Mouse (Mus musculus): ENCODE results near the gene Tmc7. TPM values are rescaled to one million over a fixed set of nuclear protein-coding genes. Genes with fewer than 3 reads are reported as not detected.

The Tmc7 gene
- total RNA-seq (2021): 10 to 100 TPM; 18.2 to 22.1 TPM
- long read RNA-seq, experiment 1, full-length matches to known transcripts: 4 of 9 reads
- long read RNA-seq, experiment 1, partial matches to known transcripts: 1 of 9 reads
- long read RNA-seq, experiment 1, other reads (novel, unspliced or antisense): 4 of 9 reads
- long read RNA-seq, experiment 2, full-length matches to known transcripts: 7 of 11 reads
- long read RNA-seq, experiment 2, partial matches to known transcripts: 0 of 11 reads
- long read RNA-seq, experiment 2, other reads (novel, unspliced or antisense): 4 of 11 reads

DNA sequence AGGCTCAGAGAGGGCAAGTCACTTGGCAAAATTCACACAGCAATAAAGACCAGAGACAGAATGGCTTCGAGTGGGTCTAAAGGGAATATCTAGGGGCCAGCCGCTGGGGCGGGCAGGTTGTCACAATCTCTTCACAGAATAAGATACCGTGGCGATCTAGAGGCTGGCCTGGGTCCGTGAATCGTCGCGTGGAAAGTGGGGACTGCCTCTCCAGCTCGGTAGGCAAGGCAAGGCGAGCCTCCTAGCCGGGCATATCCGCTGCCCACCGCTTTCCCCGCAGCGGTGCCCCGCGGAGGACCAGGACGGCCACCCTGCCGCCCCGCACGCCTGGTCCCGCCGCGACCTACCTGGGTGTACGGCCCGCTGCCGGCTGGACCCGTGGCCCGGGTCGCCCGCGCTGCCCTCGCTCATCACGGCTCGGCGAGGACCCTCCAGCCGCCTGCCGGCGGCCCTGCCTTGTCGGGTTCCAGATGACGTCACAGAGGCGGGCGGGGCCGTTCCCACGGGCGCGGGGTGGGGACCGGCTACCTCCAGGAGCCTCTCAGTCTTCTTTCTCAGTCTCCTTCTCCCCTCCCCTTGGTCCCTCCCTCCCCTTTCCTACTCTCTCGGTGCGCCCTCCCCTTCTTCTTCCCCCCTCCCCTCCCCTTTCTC, at the start of gene Tmc7:
Gene Tmc7 (minus strand): TSS at position 480 of the 651 bp plus-strand sequence.
- DNase-seq (ENCODE audit: low spot score in 2 of 2): peak; percentile 48 to 84
- intact Hi-C loops (cut with DNase I): no loop called here

DNA sequence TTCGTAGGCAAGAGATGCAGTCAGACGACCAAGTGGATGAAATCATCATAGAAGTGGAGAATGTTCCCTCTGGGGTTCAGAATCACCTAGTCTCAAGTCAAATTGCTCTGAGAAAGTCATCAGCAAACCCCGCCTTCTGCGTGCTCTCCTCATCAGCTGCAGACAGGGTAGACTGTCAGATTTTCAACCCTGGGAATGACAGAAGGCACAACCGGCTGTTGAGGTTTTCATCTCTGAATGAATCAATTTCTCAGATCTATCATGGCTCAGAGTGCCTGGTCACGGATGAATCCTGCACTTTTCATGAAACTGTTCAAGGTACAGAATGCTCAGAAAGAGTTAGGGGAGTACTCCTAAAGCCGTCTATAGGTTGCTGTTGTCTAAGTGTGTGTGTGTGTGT, 49.4 kb upstream of the Tmc7 start:
- DNase-seq (ENCODE audit: low spot score in 2 of 2): no peak
- intact Hi-C loops (cut with DNase I): no loop called here

DNA sequence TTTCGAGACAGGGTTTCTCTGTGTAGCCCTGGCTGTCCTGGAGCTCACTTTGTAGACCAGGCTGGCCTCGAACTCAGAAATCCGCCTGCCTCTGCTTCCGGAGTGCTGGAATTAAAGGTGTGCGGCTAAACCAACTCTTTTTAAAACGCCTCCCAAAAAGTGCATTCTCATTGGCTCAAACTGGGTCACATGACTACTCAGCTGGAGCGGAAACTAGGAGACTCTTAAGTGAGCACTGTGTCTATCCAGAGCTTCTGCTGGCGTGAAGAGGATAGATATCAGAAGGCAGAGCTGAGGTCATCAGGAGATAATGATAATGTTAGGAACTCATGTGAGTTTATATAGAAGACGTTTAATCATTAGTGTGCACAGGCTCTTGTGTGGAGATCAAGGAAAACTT, 48.6 kb upstream of the Tmc7 start:
- DNase-seq (ENCODE audit: low spot score in 2 of 2): no peak
- intact Hi-C loops (cut with DNase I): no loop called here

DNA sequence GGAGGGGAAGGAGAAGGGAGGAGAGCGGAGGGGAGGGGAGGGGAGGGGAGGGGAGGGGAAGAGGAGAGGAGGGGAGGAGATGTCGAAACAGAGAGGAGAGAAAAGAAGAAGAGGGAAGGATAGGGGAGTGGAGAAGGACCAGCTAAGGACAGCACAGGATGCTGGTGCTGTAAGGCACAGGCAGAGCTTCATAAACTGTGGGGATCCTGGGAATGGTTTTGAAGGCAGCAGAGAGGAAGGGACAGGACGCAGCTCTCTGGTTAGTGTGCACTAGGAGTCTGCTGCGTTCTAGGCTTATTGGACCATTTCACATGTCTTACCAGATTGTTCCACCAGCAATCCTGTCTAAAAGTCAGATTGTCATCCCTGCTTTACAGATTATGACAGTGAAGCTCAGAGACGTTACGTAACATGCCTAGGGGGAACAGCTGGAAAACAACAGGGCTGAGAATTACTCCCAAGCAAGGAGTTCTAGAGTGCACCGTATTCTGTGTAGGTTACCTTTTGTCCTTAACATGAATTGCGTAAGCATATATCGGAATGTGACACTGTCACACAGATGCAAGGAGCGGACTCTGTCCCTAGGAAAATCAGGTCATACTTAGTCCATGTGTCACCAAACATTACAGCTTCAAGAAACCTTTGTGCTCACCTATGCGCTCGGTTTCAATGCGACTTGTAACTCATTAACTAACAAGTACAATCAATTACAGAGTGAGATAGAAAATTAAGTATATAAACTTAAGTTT, 43.2 kb upstream of the Tmc7 start:
- intact Hi-C loops (cut with DNase I): no loop called here
- no peak for DNase-seq (ENCODE audit: low spot score in 2 of 2)

DNA sequence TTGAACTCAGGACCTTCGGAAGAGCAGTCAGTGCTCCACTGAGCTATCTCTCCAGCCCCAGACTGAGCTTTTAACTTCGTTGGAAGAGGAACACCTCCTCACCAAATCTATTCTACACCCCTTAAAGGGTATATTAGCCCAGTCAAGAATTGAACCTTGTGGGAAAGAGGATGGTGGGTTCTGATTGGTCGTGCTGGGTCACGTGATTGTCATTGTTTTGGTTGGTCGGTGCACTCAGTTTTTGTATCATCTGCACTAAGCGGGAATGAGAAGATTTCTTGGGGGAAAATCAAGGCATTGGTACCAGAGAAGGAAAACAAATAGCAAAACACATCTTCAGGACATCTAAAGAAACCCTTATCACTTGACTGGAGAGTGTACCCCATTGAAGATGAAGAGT, 36.6 kb upstream of the Tmc7 start:
- intact Hi-C loops (cut with DNase I): no loop called here
- DNase-seq (ENCODE audit: low spot score in 2 of 2): no peak

DNA sequence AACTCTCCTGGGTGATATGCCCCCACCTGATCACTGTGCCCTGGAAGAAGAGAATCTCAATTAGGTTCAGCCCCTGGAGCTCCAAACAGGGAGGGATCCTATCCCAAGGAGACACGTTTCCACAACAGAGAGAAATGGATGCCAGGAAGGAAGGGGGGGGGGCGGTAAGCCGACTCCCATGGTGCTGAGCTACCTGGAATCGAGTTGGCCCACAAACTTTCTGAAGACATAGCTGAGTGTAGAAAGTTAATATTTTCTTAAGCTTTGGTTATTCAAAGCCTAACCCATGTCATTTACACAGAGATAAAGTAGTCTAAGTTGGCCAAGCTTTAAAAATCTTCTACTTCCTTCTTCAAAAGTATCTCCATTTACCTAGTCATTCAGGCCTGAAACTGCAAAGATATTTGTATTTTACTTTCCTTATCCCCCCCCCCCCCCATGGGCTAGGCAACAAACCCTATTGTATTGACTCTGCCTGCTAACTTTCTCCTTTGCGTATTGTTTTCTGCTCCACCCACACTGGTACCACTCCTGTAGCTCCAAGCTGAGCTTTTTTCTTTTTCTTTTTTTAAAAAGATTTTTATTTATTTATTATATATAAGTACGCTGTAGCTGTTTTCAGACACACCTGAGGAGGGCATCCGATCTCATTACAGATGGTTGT, 35.8 kb upstream of the Tmc7 start:
- intact Hi-C loops (cut with DNase I): no loop called here

DNA sequence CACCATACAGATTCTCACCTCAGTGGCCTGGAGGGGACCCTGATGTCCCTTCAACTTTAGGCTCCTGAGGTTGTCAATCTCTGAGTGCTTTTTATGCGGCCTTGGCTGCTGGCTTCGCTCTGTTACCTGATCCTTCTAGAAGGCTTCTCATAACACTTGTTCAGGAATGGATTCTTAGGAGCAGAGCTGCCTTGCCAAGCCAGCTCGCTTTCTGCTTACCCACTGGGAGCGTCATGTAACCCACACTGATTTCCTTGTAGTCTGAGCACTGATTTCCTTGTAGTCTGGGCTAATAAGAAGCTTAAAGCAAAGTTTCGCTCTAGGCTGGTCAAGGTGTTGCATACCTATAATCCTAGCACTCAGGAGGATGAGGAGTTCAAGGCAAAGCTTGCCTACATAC, 33.6 kb upstream of the Tmc7 start:
- intact Hi-C loops (cut with DNase I): no loop called here

More for the DNA sequence above, 35.8 kb upstream of the Tmc7 start:
- no peak for DNase-seq (ENCODE audit: low spot score in 2 of 2)

DNA sequence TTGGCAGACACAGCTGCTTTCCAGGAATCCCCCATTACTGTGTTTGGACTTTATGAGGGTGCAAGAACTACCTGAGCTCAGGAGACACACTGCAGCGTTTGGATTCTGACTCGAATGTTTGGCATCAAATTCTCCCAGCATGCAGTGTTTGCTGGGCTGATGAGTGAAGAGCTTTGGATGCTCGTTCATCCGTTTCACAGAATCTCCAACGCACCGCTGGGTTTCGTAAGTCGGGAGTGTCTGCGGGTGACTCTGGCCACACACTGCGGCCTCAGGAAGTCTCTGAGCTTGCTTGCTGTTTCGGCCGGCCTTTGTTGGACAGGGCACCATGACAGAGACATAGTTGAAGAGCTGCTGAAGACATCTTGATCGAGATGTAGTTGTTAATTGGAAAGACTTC, 29.5 kb upstream of the Tmc7 start:
- intact Hi-C loops (cut with DNase I): no loop called here
- no peak for DNase-seq (ENCODE audit: low spot score in 2 of 2)

More for the DNA sequence above, 33.6 kb upstream of the Tmc7 start:
- DNase-seq (ENCODE audit: low spot score in 2 of 2): no peak

DNA sequence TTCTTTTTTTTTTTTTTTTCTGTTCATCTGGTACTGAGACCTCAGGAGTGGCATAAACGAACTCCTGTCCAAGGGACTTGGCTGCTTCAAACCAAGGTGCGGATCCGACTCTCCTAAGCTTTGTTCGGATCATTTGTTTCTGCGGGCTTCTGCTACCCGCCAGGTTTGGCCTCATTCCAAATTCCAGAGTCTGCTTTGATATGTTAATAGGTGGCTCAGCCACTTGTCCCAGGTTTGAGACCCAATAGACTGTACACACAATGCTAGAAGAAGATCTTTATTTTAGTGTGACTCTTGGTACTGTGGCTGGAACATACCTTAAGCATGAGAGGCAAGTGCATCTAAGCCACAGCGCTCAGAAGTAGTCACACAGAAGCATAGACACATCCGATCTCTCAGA, 27.4 kb upstream of the Tmc7 start:
- DNase-seq (ENCODE audit: low spot score in 2 of 2): no peak
- intact Hi-C loops (cut with DNase I): no loop called here

DNA sequence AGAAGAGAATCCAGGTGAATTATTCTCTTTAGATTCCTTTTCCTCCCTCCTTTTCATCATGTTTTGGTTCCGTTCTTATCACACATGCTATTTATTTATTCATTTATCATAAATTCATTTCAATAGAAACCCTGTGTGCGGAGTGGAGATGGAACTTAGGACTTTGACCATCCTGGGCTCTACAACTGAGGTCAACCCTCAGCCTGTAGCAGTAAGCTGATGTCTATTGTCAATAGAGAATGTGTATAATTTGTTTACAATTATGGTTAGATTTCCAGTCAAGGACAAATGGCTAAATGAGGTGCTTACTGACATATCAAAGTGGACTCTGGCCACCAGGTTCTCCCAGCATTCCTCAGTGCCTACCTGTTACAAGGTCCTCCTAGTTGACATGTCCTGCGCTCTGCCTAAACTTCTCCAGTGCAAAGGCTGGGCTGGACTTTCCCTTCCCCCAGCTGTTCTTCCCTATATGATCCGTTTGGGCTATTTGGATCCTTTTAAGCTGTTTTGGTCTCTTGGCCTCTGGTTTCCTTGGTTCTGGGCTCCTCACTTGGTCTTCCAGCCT, 26.7 kb upstream of the Tmc7 start:
- no peak for DNase-seq (ENCODE audit: low spot score in 2 of 2)
- intact Hi-C loops (cut with DNase I): no loop called here

DNA sequence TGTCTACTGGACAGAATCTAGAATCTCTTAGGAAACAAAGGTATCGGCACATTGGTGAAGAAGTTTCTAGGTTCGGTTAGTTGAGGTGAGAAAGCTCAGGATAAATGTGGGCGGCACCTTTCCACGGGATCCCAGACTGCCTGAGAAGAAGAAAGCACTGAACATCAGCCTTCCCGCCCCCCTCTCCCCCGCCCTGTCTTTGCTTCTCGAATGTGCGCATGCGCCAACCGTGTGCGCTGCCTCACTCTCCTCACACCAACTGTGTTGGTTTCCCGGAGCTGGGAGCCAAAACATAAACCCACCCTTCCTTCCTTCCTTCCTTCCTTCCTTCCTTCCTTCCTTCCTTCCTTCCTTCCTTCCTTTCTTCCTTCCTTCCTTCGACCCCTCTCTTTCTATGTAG, 26.2 kb upstream of the Tmc7 start:
- intact Hi-C loops (cut with DNase I): no loop called here
- DNase-seq (ENCODE audit: low spot score in 2 of 2): no peak

DNA sequence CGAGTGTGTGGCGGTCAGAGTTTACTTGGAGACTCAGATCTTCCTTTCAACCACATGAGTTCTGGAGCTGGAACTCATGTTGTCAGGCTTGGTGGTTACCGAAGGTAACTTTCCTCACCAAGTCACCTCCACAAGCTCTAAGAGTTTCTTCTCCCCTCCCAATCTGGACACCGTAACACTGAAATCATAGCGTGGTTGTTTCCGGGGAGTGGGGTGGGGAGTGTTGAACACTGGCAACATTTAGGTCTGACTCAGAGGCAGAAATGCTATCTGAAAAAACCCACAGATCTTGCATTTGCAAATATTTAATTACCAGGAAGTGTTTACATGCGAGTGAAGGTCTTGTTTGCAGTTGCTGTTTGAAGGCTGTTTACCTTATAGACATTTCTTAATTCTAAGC, 25.3 kb upstream of the Tmc7 start:
- DNase-seq (ENCODE audit: low spot score in 2 of 2): no peak
- intact Hi-C loops (cut with DNase I): no loop called here

DNA sequence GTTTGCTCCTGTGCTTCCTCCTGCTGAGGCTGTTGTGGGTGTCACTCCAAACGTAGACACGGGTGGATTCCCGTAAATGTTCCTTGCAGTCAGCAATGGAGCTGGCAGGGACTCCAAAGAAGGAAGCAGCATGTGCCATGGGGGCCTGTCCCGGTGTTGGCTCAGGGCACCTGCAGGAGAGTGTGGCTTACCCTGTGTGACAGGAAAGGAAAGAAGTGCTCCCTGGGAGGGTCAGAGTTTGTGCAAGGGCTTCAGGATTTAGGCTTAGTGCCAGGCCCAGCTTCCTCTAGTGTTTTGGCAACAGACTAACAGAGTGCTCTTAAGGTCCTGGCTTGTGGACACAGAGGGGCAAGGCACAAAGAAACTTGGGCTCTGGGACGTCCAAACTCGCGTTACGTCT, 20.3 kb upstream of the Tmc7 start:
- no peak for DNase-seq (ENCODE audit: low spot score in 2 of 2)
- intact Hi-C loops (cut with DNase I): no loop called here

DNA sequence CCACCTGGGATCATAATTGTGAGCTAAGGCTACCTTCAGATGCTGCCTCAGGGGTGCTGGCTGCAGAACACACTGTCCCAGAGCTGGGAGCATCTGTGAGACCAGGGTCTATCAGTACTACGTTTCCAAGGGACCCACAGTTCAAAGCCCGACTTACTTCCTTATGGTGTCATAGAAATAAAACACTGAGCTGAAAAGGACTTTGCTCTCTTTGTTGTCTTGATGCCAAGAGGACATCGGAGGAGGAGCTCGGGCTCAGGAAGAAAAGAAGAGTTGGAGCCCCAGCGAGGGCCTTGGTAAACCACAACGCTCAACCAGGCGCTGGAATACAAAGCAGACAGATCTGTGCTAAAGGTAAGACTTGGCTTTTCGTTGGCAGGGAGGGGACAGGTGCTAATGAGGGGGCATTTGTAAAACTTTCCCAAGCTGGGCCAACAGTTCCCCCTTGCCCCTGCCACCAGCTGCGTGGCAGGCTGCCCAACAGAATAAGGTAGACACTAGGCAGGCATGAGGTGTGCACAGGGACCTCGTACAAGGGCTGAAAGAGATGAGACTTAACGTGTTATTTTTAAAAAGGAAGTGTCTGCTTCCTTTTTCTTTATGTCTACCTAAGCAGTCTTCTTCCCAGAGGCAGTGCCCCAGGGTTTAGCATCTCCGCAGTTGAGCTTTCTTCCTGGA, 15.6 kb upstream of the Tmc7 start:
- intact Hi-C loops (cut with DNase I): loop anchor here (10.0 kb wide), 1 partner anchor 395 kb away; the partner anchor contains the start of gene Gprc5b
- DNase-seq (ENCODE audit: low spot score in 2 of 2): no peak

DNA sequence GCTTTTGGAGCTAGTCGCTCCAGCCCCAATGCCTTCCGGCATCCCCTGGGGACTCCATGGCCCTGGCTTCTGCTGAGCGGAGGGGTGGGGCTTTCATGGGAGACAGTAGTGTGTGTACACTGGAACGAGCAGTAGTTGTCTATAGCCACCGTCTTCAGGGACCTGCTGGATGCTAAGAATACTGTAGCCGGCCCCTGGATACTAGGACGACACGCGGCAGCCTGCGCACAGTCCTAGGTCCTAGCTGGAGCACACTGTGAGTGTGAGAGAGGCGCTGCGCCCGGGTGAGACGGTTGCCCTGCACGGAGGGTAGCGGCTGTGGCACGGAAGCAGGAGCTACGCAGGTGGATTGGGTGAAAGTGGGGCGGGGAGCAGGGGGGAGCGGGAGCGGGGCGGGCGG, 12.7 kb upstream of the Tmc7 start, which contains the start of gene Tmc5:
Gene Tmc5 (plus strand): TSS at position 97 of the 400 bp plus-strand sequence.
- no peak for DNase-seq (ENCODE audit: low spot score in 2 of 2)
- intact Hi-C loops (cut with DNase I): loop anchor here (10.0 kb wide), 1 partner anchor 398 kb away; the partner anchor contains the start of gene Gprc5b

DNA sequence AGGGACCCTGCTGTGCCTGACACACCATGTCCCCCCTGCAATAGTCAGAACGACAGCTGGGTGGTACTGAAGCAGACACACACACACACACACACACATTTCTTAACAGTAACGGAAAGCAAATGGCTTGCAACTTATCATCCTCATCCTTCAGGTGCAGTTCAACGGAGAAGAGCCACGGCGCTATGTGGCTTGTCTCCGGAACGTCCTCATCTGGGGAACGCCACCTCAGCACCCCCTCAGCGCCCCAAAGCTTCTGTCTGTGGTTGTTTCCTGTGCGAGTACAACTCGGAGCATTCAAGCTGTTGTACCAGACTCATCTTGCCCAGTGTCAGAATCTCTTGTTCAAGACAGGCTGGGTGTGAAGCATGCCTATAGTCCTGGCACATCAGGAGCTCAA, 11.7 kb upstream of the Tmc7 start:
- intact Hi-C loops (cut with DNase I): loop anchor here (10.0 kb wide), 1 partner anchor 399 kb away; the partner anchor contains the start of gene Gprc5b
- DNase-seq (ENCODE audit: low spot score in 2 of 2): no peak

DNA sequence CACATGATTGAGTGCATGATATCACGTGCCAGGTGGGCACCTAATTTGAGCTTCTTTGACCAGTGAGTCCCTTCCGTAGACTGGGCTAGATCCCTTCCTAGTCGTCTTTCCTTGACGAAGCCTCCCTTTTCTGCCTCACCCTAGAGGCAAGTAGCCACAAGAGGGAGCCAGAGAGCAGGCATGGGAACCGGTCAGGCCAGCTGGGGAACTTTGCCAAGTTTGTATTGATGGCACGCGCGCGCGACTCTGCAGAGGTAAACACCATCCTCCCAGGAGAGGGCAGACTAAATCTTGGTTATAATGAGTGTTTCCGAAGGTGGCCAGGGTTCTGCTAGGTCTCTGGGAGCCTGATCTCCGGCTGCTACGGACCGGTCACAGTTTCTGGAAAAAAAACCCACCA, 10.7 kb upstream of the Tmc7 start:
- peak; percentile 95 to 96 for DNase-seq (ENCODE audit: low spot score in 2 of 2)
- intact Hi-C loops (cut with DNase I): loop anchor here (1.0 to 10.0 kb wide), 2 partner anchors 94 to 400 kb away; partner anchors contain the start of gene Gprc5b

DNA sequence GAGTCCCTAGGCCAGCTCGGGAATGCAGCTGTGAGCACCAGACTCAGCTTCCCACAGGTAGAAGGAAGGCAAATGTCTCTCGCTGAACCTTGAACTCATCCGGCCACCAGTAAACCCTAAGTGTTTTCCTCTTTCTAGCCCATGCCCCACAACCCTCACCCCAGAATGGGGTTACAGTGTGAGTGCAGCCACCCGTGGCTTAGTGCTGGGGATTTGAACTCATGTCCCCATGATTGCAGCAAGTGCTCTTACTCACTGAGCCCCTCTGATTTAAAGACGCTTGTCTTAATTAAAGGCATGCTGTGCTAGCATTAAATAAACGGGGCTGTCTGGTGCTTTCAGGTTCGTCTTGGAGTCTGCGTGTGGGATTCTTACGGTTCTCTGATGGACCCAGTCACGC, 10.1 kb upstream of the Tmc7 start:
- intact Hi-C loops (cut with DNase I): loop anchor here (1.0 to 10.0 kb wide), 3 partner anchors 62 to 400 kb away; partner anchors contain the start of genes Coq7 and Gprc5b
- DNase-seq (ENCODE audit: low spot score in 2 of 2): no peak
